Mouse (Mus musculus): Measurements from ENCODE around the gene Prpf4.
A peak's percentile ranks its signal among the peaks of the same experiment; 100 is the strongest.

GRCm38 (mm10) chr4:62468158-62468557, 59.6 kb downstream of the Prpf4 start:
- TF ChIP-seq POLR2A (IDR thresholded peaks at IDR 0.05; ENCODE audit: low read depth, low read length), result no peak
- no peak for TF ChIP-seq EP300 (IDR thresholded peaks at IDR 0.05; ENCODE audit: low read length)
- no peak for TF ChIP-seq MYC (IDR thresholded peaks at IDR 0.05; ENCODE audit: low read depth, low read length)
- TF ChIP-seq MAFK (IDR thresholded peaks at IDR 0.05; ENCODE audit: insufficient replicate concordance, low read length), result no peak
- no peak for TF ChIP-seq JUN (IDR thresholded peaks at IDR 0.05; ENCODE audit: insufficient read depth, low read depth, low read length)
- no peak for TF ChIP-seq USF2 (conservative IDR thresholded peaks at IDR 0.05; ENCODE audit: low read depth, low read length)
- TF ChIP-seq CTCF (conservative IDR thresholded peaks at IDR 0.05 in 1 of 2, IDR thresholded peaks at IDR 0.05 in 1 of 2; ENCODE audit: low read depth in 2 of 2, low read length in 2 of 2), result peak in 1 of 2 experiments; percentile 58; a peak in 2 of 4 replicates
- peak; percentile 31; the same call in 1 of the 2 replicates for TF ChIP-seq SMC3 (IDR thresholded peaks at IDR 0.05; ENCODE audit: low read depth, low read length)
- TF ChIP-seq KAT2A (IDR thresholded peaks at IDR 0.05; ENCODE audit: insufficient replicate concordance, low read length), result no peak
- no peak for TF ChIP-seq E2F4 (IDR thresholded peaks at IDR 0.05; ENCODE audit: insufficient replicate concordance, low read depth, low read length)
